Mouse (Mus musculus): ENCODE measurements around the gene Tpbgl.
A peak's percentile ranks its signal among the peaks of the same experiment; 100 is the strongest.

The Tpbgl gene

GRCm38 (mm10) chr7:99626376-99627270 lies at the start of gene Tpbgl:
Gene Tpbgl, minus strand, starts transcription at chr7:99627103.
- TF ChIP-seq GATA4 (IDR thresholded peaks at IDR 0.05; ENCODE audit: insufficient replicate concordance, low read length): no peak; the same call in 1 of the 2 replicates

- TF ChIP-seq GATA4 (IDR thresholded peaks at IDR 0.05; ENCODE audit: insufficient replicate concordance, low read length): no peak
These were observed 48.0 kb upstream of the Tpbgl start for GRCm38 (mm10) chr7:99674890-99675289.

GRCm38 (mm10) chr7:99674209-99674608 lies 47.3 kb upstream of the Tpbgl start:
- no peak for TF ChIP-seq GATA4 (IDR thresholded peaks at IDR 0.05; ENCODE audit: insufficient replicate concordance, low read length)

GRCm38 (mm10) chr7:99673188-99673587 lies 46.3 kb upstream of the Tpbgl start:
- no peak for TF ChIP-seq GATA4 (IDR thresholded peaks at IDR 0.05; ENCODE audit: insufficient replicate concordance, low read length)

GRCm38 (mm10) chr7:99671544-99672435 lies 44.9 kb upstream of the Tpbgl start:
- TF ChIP-seq GATA4 (IDR thresholded peaks at IDR 0.05; ENCODE audit: insufficient replicate concordance, low read length): no peak

- TF ChIP-seq GATA4 (IDR thresholded peaks at IDR 0.05; ENCODE audit: insufficient replicate concordance, low read length): no peak
These were observed 44.0 kb upstream of the Tpbgl start for GRCm38 (mm10) chr7:99670915-99671314.

- no peak for TF ChIP-seq GATA4 (IDR thresholded peaks at IDR 0.05; ENCODE audit: insufficient replicate concordance, low read length)
These were observed 41.9 kb upstream of the Tpbgl start for GRCm38 (mm10) chr7:99668802-99669201.

- no peak for TF ChIP-seq GATA4 (IDR thresholded peaks at IDR 0.05; ENCODE audit: insufficient replicate concordance, low read length)
These were observed 40.2 kb upstream of the Tpbgl start for GRCm38 (mm10) chr7:99667096-99667495.

GRCm38 (mm10) chr7:99665731-99666452 lies 39.0 kb upstream of the Tpbgl start:
- no peak for TF ChIP-seq GATA4 (IDR thresholded peaks at IDR 0.05; ENCODE audit: insufficient replicate concordance, low read length)

- TF ChIP-seq GATA4 (IDR thresholded peaks at IDR 0.05; ENCODE audit: insufficient replicate concordance, low read length): peak; percentile 11; the same call in 1 of the 2 replicates
These were observed 37.9 kb upstream of the Tpbgl start for GRCm38 (mm10) chr7:99664571-99665485.

GRCm38 (mm10) chr7:99663507-99664220 lies 36.8 kb upstream of the Tpbgl start:
- no peak for TF ChIP-seq GATA4 (IDR thresholded peaks at IDR 0.05; ENCODE audit: insufficient replicate concordance, low read length)

GRCm38 (mm10) chr7:99662311-99662710 lies 35.4 kb upstream of the Tpbgl start:
- no peak for TF ChIP-seq GATA4 (IDR thresholded peaks at IDR 0.05; ENCODE audit: insufficient replicate concordance, low read length)

GRCm38 (mm10) chr7:99661571-99662230 lies 34.8 kb upstream of the Tpbgl start:
- TF ChIP-seq GATA4 (IDR thresholded peaks at IDR 0.05; ENCODE audit: insufficient replicate concordance, low read length): no peak

Measured in liver, adult (tissue).